9 mouse cellular contexts compared by ENCODE assay signal in the genomic region with DNA sequence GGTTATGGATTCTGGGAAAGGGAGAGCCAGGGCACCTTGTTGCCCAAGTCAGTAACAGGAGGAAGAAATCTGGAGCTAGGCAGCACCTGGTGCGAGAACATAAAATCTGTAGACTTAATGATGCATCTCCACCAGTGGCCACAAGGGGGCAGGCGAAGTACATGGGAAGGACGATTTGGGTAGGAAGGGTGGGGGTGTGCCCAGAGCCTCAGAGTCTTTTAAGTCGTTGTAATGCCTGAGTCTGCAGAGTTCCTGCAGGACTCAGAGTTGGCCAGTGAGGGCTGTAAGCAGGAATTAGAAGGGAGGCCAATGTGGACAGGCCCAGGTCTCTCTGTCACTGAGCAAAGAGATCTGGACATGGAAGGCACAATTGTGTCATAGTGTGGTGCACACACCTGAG. TPM values are rescaled to one million over a fixed set of nuclear protein-coding genes. Genes with fewer than 3 reads are reported as not detected.
DNase-seq lines count a peak whose midpoint lies in the region; ATAC-seq and TF ChIP-seq lines count a peak whose summit lies in the region.
"Had no signal": no experiment of that assay in that cellular context is flagged by ENCODE, and none has a peak within 500 bp of the region (broad histone marks: within the 10 kb centered on the region; RNA-seq: fewer than 3 reads in every experiment).

No protein-coding gene starts in this region.

- no peak overlapping the region for H3ac ChIP-seq in C2C12 (ENCODE audit: control insufficient read depth, insufficient read length, low read depth)

- no peak overlapping the region for H3K9ac ChIP-seq in embryonic facial prominence, embryonic 13.5 days

- TF ChIP-seq POLR2A in olfactory bulb, adult 2 months (IDR thresholded peaks at IDR 0.05; ENCODE audit: insufficient read depth, low read depth, low read length), result no peak

- WGBS in embryonic facial prominence, embryonic 13.5 days, result 2% methylated on average over 4 of the region's 4 CpGs
- whole genome bisulfite sequencing in heart, embryonic 10.5 days, result 0% methylated on average over 4 of the region's 4 CpGs
- 0% methylated on average over 4 of the region's 4 CpGs for WGBS in olfactory bulb, adult 2 months

- H3K4me2 ChIP-seq in embryonic facial prominence, embryonic 13.5 days, result no peak overlapping the region

- H3K9me3 ChIP-seq in embryonic facial prominence, embryonic 13.5 days, result no peaks in the 10 kb centered on the region
- H3K9me3 ChIP-seq in heart, embryonic 10.5 days, result no peaks in the 10 kb centered on the region

- H3K79me2 ChIP-seq in C2C12 (ENCODE audit: control insufficient read depth, insufficient read depth), result no peaks in the 10 kb centered on the region

- DNase-seq in adrenal gland, postnatal 4 days (ENCODE audit: low spot score in 2 of 2), result peak; percentile 65 to 81
- peak; percentile 90 for DNase-seq in heart, embryonic 10.5 days (ENCODE audit: low spot score)
- peak; percentile 86 for DNase-seq in kidney, postnatal 14 days
- peak; percentile 69 to 80 for DNase-seq in lung, adult 18-20 months
- peak; percentile 51 to 54 for DNase-seq in thymus, adult 18-20 months

- H3K4me1 ChIP-seq in embryonic facial prominence, embryonic 13.5 days, result no peaks in the 10 kb centered on the region
- no peaks in the 10 kb centered on the region for H3K4me1 ChIP-seq in heart, embryonic 10.5 days
- peaks cover 50% of the 10 kb centered on the region for H3K4me1 ChIP-seq in olfactory bulb, adult 2 months (ENCODE audit: control insufficient read depth, insufficient read depth, low read length)

- H3K79me3 ChIP-seq in C2C12 (ENCODE audit: low read depth), result no peaks in the 10 kb centered on the region

- 0 out of 2 replicates have a peak, but pooled peaks have one; percentile 48 for ATAC-seq in embryonic facial prominence, embryonic 13.5 days (ENCODE audit: insufficient number of reproducible peaks, insufficient read depth, low FRiP score, low TSS enrichment, low read depth)

- H3K36me3 ChIP-seq in C2C12 (ENCODE audit: control insufficient read depth, insufficient read depth), result no peaks in the 10 kb centered on the region
- H3K36me3 ChIP-seq in embryonic facial prominence, embryonic 13.5 days, result no peaks in the 10 kb centered on the region
- H3K36me3 ChIP-seq in heart, embryonic 10.5 days, result no peaks in the 10 kb centered on the region

- no peak overlapping the region for H3K27ac ChIP-seq in embryonic facial prominence, embryonic 13.5 days
- H3K27ac ChIP-seq in heart, embryonic 10.5 days, result no peak overlapping the region
- no peak overlapping the region for H3K27ac ChIP-seq in olfactory bulb, adult 2 months (ENCODE audit: insufficient read depth, low read depth, low read length)

- peaks cover 71% of the 10 kb centered on the region for H3K27me3 ChIP-seq in C2C12 (ENCODE audit: control insufficient read depth, insufficient read depth, insufficient read length)
- H3K27me3 ChIP-seq in embryonic facial prominence, embryonic 13.5 days, result peaks cover 52% of the 10 kb centered on the region
- H3K27me3 ChIP-seq in heart, embryonic 10.5 days (ENCODE audit: insufficient read depth, poor library complexity, severe bottlenecking), result peaks cover 77% of the 10 kb centered on the region

- H3K4me3 ChIP-seq in C2C12 (ENCODE audit: insufficient read depth, poor library complexity, severe bottlenecking), result no peak overlapping the region
- H3K4me3 ChIP-seq in embryonic facial prominence, embryonic 13.5 days, result no peak overlapping the region
- H3K4me3 ChIP-seq in heart, embryonic 10.5 days, result no peak overlapping the region
- no peak overlapping the region for H3K4me3 ChIP-seq in olfactory bulb, adult 2 months (ENCODE audit: insufficient read depth, low read depth, low read length)
- H3K4me3 ChIP-seq: erythroblast, embryonic 14.5 days had no signal

- TF ChIP-seq CTCF in C2C12 (IDR thresholded peaks at IDR 0.05; ENCODE audit: control insufficient read depth, insufficient read depth, insufficient read length), result peak; percentile 71
- TF ChIP-seq CTCF in olfactory bulb, adult 2 months (IDR thresholded peaks at IDR 0.05; ENCODE audit: insufficient read depth, low read depth, low read length), result peak; percentile 59

TF ChIP-seq in C2C12, 6 proteins besides CTCF, POLR2A, EP300 and RAD21:
- TF ChIP-seq MYOG (IDR thresholded peaks at IDR 0.05; ENCODE audit: control insufficient read depth, extremely low read depth, insufficient read length) (no peak), MAX (IDR thresholded peaks at IDR 0.05) (no peak), MYOD1 (IDR thresholded peaks at IDR 0.05; ENCODE audit: control insufficient read depth, insufficient read length, low read depth) (no peak)

RNA-seq across cellular contexts. Expression of gene Slc22a12, which starts 53.8 kb away (rescaled TPM):
- polyA plus RNA-seq in C2C12 (2012; fragmentation: generic; extraction: Trizol), result not detected
- 10 to 100 TPM in 1 of 2 experiments, under 1 TPM in 1; 0.37 to 10.1 TPM for total RNA-seq in adrenal gland, postnatal 4 days (2021)
- not detected in 2 replicates for polyA plus RNA-seq in embryonic facial prominence, embryonic 13.5 days (2015; fragmentation: Nextera tagmentation; extraction: Ambion mirVana)
- polyA plus RNA-seq in heart, embryonic 10.5 days (2016; fragmentation: Nextera tagmentation; extraction: Ambion mirVana), result not detected in 2 replicates
- polyA plus RNA-seq in olfactory bulb, adult 2 months (2012; ENCODE audit: insufficient read depth, insufficient read length, low replicate concordance, missing spikeins), result not detected in 2 replicates
- polyA plus RNA-seq: erythroblast, embryonic 14.5 days had no signal
